Mouse (Mus musculus): ENCODE data around the gene Acbd7. TPM values are rescaled to one million over a fixed set of nuclear protein-coding genes. Genes with fewer than 3 reads are reported as not detected.

Gene Acbd7
- polyA plus RNA-seq, 1 experiment from 2014 or later, result 1.3 TPM

DNA sequence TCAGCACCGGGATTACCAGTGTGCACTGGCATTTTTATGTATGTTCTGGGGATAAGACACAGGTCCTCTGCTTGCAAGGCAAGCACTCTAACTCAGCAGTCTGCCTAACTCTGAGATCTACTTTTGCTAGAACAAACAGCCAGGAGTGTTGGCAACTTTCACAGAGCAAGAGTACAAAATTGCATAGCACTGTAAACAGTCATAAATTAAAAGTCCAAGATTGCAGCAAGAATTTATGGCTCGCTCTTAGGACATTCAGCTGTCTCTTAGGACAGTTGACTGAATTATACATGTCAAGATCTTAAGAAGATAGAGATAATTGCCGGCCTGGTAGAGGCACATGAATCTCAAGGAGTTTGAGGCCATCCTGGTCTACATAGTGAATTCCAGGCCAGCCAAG is 20.3 kb downstream of the Acbd7 start:
- 77% methylated on average over 3 of the region's 3 CpGs for WGBS
- no peak for ATAC-seq
- H3K4me1 ChIP-seq (replicated peaks; ENCODE audit: control insufficient read depth, insufficient read depth, low read length), result no peaks in the 10 kb centered on the region
- H3K9ac ChIP-seq (replicated peaks; ENCODE audit: low read depth, low read length), result no peak overlapping the region
- no peaks in the 10 kb centered on the region for H3K27me3 ChIP-seq (replicated peaks; ENCODE audit: control insufficient read depth, insufficient read depth, low read length)
- no peaks in the 10 kb centered on the region for H3K9me3 ChIP-seq (ENCODE audit: control insufficient read depth, low read length)
- H3K4me3 ChIP-seq (replicated peaks; ENCODE audit: low read length), result no peak overlapping the region
- no peak overlapping the region for H3K27ac ChIP-seq (ENCODE audit: low read length)
- H3K36me3 ChIP-seq (ENCODE audit: control insufficient read depth, insufficient read depth), result no peaks in the 10 kb centered on the region
- H3K4me2 ChIP-seq (ENCODE audit: low read length), result no peak overlapping the region

- Histone ChIP-seq H3K9ac (replicated peaks; ENCODE audit: low read depth, low read length) (no peak overlapping the region), H3K27ac (ENCODE audit: low read length) (no peak overlapping the region), H3K27me3 (replicated peaks; ENCODE audit: control insufficient read depth, insufficient read depth, low read length) (no peaks in the 10 kb centered on the region), H3K4me1 (replicated peaks; ENCODE audit: control insufficient read depth, insufficient read depth, low read length) (no peaks in the 10 kb centered on the region), H3K36me3 (ENCODE audit: control insufficient read depth, insufficient read depth) (no peaks in the 10 kb centered on the region), H3K4me3 (replicated peaks; ENCODE audit: low read length) (no peak overlapping the region), H3K4me2 (ENCODE audit: low read length) (no peak overlapping the region), H3K9me3 (ENCODE audit: control insufficient read depth, low read length) (no peaks in the 10 kb centered on the region)
- WGBS, result 82% methylated on average over 3 of the region's 3 CpGs
- no peak for ATAC-seq
These were observed 21.9 kb downstream of the Acbd7 start for GRCm38 (mm10) chr2:3357887-3358286.

DNA sequence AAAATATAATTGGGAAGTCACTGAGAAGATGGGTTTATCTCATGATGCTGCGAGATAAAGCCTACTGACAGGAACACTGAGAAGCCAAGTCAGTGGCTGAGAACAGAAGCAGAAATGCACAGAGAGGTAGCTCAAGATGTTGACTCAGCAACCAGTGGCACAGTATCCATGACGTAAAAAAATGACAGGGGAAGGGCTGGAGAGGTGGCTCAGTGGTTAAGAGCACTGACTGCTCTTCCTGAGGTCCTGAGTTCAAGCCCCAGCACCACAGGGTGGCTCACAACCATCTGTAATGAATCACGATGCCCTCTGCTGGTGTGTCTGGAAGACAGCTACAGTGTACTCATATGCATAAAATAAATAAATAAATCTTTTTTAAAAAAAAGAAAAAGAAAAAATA is 25.1 kb downstream of the Acbd7 start:
- Histone ChIP-seq H3K27me3 (replicated peaks; ENCODE audit: control insufficient read depth, insufficient read depth, low read length) (no peaks in the 10 kb centered on the region), H3K4me1 (replicated peaks; ENCODE audit: control insufficient read depth, insufficient read depth, low read length) (no peaks in the 10 kb centered on the region), H3K9ac (replicated peaks; ENCODE audit: low read depth, low read length) (no peak overlapping the region), H3K4me3 (replicated peaks; ENCODE audit: low read length) (no peak overlapping the region), H3K27ac (ENCODE audit: low read length) (no peak overlapping the region), H3K4me2 (ENCODE audit: low read length) (no peak overlapping the region), H3K9me3 (ENCODE audit: control insufficient read depth, low read length) (no peaks in the 10 kb centered on the region), H3K36me3 (ENCODE audit: control insufficient read depth, insufficient read depth) (no peaks in the 10 kb centered on the region)
- WGBS, result 81% methylated on average over 3 of the region's 3 CpGs
- ATAC-seq, result no peak

DNA sequence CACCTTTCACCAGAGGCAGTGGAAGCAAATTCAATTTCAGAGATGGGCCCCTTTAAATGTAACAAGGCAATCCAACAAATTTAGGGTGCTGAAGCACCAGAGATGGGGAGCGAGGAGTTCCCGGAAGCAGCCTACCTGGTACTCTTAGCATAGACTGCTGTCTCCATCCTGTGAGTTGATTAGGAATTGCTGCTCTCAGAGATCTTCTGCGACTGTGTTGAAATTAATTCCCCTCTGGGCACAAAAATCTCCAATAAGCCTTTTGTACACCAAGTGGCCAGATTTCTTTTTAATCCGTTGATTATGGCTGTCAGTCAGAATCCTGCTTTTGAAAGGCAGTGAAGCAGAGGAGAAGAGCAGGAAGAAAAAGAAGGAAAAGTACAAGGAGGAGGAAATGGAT is 29.2 kb downstream of the Acbd7 start:
- no peaks in the 10 kb centered on the region for H3K27me3 ChIP-seq (replicated peaks; ENCODE audit: control insufficient read depth, insufficient read depth, low read length)
- H3K36me3 ChIP-seq (ENCODE audit: control insufficient read depth, insufficient read depth), result no peaks in the 10 kb centered on the region
- no peaks in the 10 kb centered on the region for H3K9me3 ChIP-seq (ENCODE audit: control insufficient read depth, low read length)
- no peak overlapping the region for H3K4me2 ChIP-seq (ENCODE audit: low read length)
- 24% methylated on average over 4 of the region's 4 CpGs for WGBS
- no peaks in the 10 kb centered on the region for H3K4me1 ChIP-seq (replicated peaks; ENCODE audit: control insufficient read depth, insufficient read depth, low read length)
- H3K9ac ChIP-seq (replicated peaks; ENCODE audit: low read depth, low read length), result no peak overlapping the region
- no peak overlapping the region for H3K4me3 ChIP-seq (replicated peaks; ENCODE audit: low read length)
- no peak overlapping the region for H3K27ac ChIP-seq (ENCODE audit: low read length)
- no peak for ATAC-seq

GRCm38 (mm10) chr2:3387105-3387860 is 51.3 kb downstream of the Acbd7 start:
- 82% methylated on average over 6 of the region's 6 CpGs for WGBS
- H3K9me3 ChIP-seq (ENCODE audit: control insufficient read depth, low read length), result no peaks in the 10 kb centered on the region
- no peaks in the 10 kb centered on the region for H3K27me3 ChIP-seq (replicated peaks; ENCODE audit: control insufficient read depth, insufficient read depth, low read length)
- ATAC-seq, result no peak
- no peak overlapping the region for H3K27ac ChIP-seq (ENCODE audit: low read length)
- no peak overlapping the region for H3K4me2 ChIP-seq (ENCODE audit: low read length)
- no peaks in the 10 kb centered on the region for H3K36me3 ChIP-seq (ENCODE audit: control insufficient read depth, insufficient read depth)
- H3K4me3 ChIP-seq (replicated peaks; ENCODE audit: low read length), result no peak overlapping the region
- H3K9ac ChIP-seq (replicated peaks; ENCODE audit: low read depth, low read length), result no peak overlapping the region
- H3K4me1 ChIP-seq (replicated peaks; ENCODE audit: control insufficient read depth, insufficient read depth, low read length), result no peaks in the 10 kb centered on the region

Other genes starting within 250 kb of the Acbd7 start
- 30.8 and 32.3 TPM in 2 replicates for gene Fam171a1, start 221.9 kb upstream of the Acbd7 start, polyA plus RNA-seq (2015; fragmentation: Nextera tagmentation; extraction: Ambion mirVana)
- 119 and 126 TPM in 2 replicates for gene Nmt2, start 52.0 kb upstream of the Acbd7 start, polyA plus RNA-seq (2015; fragmentation: Nextera tagmentation; extraction: Ambion mirVana)
- gene Rpp38, start 3.5 kb upstream of the Acbd7 start, polyA plus RNA-seq (2015; fragmentation: Nextera tagmentation; extraction: Ambion mirVana), result 14.7 and 15.9 TPM in 2 replicates
- gene Olah, start 61.0 kb downstream of the Acbd7 start, polyA plus RNA-seq (2015; fragmentation: Nextera tagmentation; extraction: Ambion mirVana), result not detected in 2 replicates
- 3.7 and 6.7 TPM in 2 replicates for gene Meig1, start 86.5 kb downstream of the Acbd7 start, polyA plus RNA-seq (2015; fragmentation: Nextera tagmentation; extraction: Ambion mirVana)
- gene Dclre1c, start 88.0 kb downstream of the Acbd7 start, polyA plus RNA-seq (2015; fragmentation: Nextera tagmentation; extraction: Ambion mirVana), result 8.3 and 9.8 TPM in 2 replicates
- gene Suv39h2, start 138.9 kb downstream of the Acbd7 start, polyA plus RNA-seq (2015; fragmentation: Nextera tagmentation; extraction: Ambion mirVana), result 11.7 and 16.4 TPM in 2 replicates
- 8.8 and 9.5 TPM in 2 replicates for gene Gm45902, start 176.6 kb downstream of the Acbd7 start, polyA plus RNA-seq (2015; fragmentation: Nextera tagmentation; extraction: Ambion mirVana)
- gene Hspa14, start 176.6 kb downstream of the Acbd7 start, polyA plus RNA-seq (2015; fragmentation: Nextera tagmentation; extraction: Ambion mirVana), result 85.8 and 88.3 TPM in 2 replicates
- 0.30 and 0.57 TPM in 2 replicates for gene Cdnf, start 176.9 kb downstream of the Acbd7 start, polyA plus RNA-seq (2015; fragmentation: Nextera tagmentation; extraction: Ambion mirVana)
- gene Fam107b, start 234.3 kb downstream of the Acbd7 start, polyA plus RNA-seq (2015; fragmentation: Nextera tagmentation; extraction: Ambion mirVana), result 61.7 and 72.1 TPM in 2 replicates

All from forebrain, embryonic 16.5 days (tissue).